Mouse (Mus musculus) embryo, embryonic 9.5 days (tissue): ENCODE measurements at regions not wholly inside any gene's neighbourhood (a gene's known extent, or its start where the extent isn't known, plus 50 kb on each side); places are given as distances from the start of the nearest gene placed in this dataset.

Source experiments
- DNase-seq: peaks from one replicate; pipeline ENCODE4 v3.0.0-alpha.2; 2017; ENCODE audit errors: extremely low spot score

- DNase-seq, result no peak
These were observed 405.6 kb upstream of the Adamts16 start for GRCm38 (mm10) chr13:71247241-71247640.

GRCm38 (mm10) chr13:71245326-71245725 is 403.7 kb upstream of the Adamts16 start:
- DNase-seq, result no peak

- no peak for DNase-seq
These were observed 398.2 kb upstream of the Adamts16 start for GRCm38 (mm10) chr13:71239782-71240181.

GRCm38 (mm10) chr13:71235338-71235737 is 393.7 kb upstream of the Adamts16 start:
- no peak for DNase-seq

DNA sequence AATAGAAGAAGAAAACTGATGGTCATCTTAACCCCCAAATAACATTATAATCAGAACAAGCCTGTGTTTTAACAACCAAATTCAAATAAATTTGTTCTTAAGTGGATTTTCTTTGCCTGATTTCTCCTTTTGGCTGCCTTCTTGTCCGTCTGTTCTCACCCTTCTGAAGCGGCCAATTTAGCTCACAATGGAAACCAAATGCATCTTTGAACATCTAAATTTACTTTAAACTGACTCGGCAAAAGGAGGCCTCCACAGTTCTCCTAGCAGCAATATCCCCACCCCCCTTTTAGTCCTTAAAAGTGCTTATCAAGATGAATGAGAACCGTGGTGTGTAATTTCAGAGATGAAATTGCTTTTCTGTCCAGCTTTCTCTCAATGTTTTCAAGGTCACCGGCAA is 389.6 kb upstream of the Adamts16 start:
- no peak for DNase-seq

DNA sequence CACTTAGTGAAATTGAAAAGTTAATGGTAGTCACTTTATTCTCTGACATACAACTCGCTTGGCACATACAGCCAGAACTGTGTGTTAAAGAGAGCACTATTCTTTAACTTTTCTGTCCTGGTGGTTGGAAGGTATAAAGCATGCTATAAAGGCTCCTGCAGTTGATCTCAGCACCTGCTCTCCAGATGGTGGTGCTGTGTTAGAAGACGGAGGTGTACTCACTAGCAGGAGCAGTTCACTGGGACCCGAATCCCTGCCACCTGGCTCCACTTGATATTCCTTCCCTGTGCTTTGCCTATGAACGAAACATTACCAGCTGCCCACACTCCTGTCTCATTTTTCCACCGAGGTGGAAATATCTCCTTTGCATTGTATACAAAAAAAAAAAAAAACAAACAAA is 373.2 kb upstream of the Adamts16 start:
- no peak for DNase-seq

DNA sequence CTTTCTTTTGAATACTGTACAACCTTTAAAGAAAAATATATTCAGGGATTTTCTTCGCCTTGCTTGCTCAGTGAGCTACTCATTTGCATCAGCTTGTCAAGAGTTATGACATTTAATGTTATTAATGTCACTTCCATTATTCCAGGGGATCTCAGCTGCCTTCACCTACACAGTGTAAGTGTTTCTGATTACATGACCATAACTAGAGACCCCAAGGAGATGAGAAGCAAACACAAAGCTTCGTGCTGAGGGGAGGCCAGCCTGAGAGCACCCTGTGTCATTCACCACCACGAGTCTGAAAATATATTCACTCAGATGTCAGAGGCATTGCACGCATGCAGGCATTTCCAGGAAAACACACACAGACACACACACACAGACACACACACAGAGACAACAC is 369.8 kb upstream of the Adamts16 start:
- DNase-seq, result no peak

- no peak for DNase-seq
These were observed 369.1 kb upstream of the Adamts16 start for GRCm38 (mm10) chr13:71210658-71211251.

GRCm38 (mm10) chr13:71205708-71206107 is 364.1 kb upstream of the Adamts16 start:
- DNase-seq, result no peak

DNA sequence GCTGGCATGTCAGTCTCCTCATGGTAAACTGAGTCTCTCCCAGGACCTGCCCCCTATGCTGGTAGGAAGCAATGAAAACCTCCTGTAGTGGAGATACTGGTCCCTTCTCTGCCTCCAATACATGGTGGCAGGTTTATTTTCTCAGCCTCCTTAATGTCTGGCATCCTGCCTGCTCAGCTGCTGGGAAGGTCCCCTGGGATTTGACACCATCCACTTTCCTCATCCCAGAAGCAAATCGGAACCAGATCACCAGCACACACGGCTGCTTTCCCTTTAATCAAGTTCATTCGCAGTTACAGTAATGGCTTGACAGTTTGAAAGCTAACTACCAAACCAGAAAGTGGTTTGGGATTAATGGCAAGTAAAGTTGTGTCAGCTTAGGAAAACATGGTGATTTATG is 359.0 kb upstream of the Adamts16 start:
- DNase-seq, result no peak

DNA sequence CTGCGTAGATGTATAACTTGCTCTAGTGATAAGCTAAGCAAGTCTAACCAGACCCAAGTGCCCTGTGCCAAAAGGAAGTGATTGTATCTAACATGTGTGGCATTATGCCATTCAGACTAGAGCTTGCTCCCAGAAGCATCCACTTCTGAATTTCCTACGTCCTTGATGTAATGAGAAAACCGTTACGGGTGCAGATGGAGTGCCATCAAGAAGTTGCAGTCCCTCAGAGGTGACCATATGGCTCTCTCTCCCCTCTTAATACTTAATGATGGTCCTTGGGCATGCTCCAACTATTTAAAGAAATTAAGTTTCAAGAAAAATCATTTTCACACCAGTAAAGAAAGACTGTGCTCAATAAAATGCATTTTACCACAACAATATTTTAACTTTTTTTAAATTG is 354.1 kb upstream of the Adamts16 start:
- DNase-seq, result no peak

DNA sequence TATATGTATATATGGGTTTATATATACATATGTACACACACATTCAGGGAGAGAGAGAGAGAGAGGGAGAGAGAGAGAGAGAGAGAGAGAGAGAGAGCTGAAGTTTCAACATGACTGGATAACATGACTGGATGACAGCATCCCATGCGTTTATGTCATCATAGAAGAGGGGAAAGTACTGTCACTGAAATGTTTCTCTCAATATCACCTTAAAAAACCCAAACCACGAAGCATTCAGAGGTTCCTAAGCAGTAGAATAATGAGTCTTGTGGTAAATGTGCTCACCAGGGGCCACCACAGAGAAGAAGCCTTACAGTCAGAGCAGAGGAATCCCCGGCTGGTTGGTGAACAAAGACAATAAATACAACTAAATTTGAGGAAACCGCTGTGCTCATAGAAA is 342.9 kb upstream of the Adamts16 start:
- DNase-seq, result no peak

GRCm38 (mm10) chr13:71179083-71179482 is 337.5 kb upstream of the Adamts16 start:
- no peak for DNase-seq

DNA sequence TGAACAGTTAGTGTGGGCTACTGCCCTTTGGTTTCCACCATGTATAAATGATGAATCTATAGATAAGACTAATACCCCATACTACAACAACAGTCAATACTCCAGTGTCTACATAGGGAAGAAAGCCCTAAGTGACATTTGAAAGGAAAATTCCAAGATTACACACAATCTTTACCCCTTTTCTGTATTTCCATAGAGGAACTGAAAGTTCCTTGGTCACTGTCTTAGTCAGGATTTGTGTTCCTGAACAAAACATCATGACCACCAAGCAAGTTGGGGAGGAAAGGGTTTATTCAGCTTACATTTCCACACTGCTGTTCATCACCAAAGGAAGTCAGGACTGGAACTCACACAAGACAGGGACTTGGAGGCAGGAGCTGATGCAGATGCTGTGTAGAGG is 332.7 kb upstream of the Adamts16 start:
- DNase-seq, result no peak

- DNase-seq, result no peak
These were observed 324.6 kb upstream of the Adamts16 start for GRCm38 (mm10) chr13:71166226-71166625.

DNA sequence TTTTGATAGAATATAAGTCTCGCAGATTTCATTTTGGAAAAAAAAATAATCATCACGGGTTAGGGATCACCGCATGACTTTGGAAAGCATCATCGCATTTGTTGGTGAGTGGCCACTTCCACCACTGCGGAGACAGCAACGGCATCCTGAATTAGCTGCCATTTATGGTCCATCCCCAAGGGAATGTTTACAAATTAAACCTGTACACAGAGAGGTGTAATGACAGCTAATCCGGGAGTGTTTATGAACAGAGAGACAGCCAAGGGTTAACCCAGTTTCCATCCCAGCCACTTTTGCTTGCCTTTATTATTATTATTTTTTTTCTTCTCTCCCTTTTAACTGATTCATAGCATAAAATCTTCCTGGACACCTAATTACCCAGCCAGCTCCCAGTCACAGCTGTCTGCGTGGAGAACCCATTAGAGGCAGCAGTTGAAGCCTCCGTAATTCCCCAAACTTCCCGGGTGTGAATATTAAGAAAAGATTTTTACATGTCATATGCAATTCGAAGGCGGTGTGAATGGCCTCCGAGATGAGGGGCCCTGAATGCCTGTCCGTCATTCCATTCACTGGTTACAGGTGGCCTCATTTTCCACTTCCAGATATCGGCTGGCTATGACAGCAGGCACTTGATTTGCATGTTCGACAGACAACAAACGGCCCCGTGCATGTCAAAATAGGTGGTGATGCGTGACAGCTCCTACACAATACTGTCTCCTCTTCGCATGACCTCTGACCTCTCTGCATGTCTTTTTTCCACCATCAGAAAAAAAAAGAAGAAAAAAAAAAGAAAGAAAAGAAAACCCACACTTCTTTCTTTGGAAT is 323.7 kb upstream of the Adamts16 start:
- DNase-seq, result peak; percentile 12

- no peak for DNase-seq
These were observed 322.4 kb upstream of the Adamts16 start for GRCm38 (mm10) chr13:71164012-71164411.

- DNase-seq, result no peak
These were observed 321.3 kb upstream of the Adamts16 start for GRCm38 (mm10) chr13:71162952-71163351.

- peak; percentile 53 for DNase-seq
These were observed 316.8 kb upstream of the Adamts16 start for GRCm38 (mm10) chr13:71158300-71158860.

GRCm38 (mm10) chr13:71157656-71158299 is 316.2 kb upstream of the Adamts16 start:
- DNase-seq, result no peak

DNA sequence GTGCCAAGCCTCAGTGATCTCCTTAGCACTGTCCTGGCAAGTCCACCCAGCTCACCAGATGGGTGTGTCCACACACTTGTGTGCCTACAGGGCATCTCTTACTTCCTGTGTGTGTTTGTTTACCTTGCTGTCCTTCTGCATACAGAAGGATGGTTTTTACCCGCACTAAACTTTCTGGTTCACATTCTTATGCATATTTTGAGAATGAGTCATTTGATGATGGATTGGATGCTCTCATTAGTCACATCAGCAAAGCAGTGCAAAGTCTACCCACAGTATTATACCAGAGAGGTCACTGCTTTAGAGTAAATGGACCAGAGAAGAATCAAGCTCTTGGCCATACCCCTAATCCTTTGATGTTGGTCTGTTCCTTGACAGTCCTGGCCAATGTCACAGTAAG is 308.5 kb upstream of the Adamts16 start:
- no peak for DNase-seq

GRCm38 (mm10) chr13:71149303-71149696 is 307.7 kb upstream of the Adamts16 start:
- DNase-seq, result no peak
